Mouse (Mus musculus) lung, postnatal 10 days (tissue): ENCODE measurements around the gene Itgb4.

Source experiments
- DNase-seq: peaks from one replicate; pipeline ENCODE4 v3.0.0; 2021

The Itgb4 gene

DNA sequence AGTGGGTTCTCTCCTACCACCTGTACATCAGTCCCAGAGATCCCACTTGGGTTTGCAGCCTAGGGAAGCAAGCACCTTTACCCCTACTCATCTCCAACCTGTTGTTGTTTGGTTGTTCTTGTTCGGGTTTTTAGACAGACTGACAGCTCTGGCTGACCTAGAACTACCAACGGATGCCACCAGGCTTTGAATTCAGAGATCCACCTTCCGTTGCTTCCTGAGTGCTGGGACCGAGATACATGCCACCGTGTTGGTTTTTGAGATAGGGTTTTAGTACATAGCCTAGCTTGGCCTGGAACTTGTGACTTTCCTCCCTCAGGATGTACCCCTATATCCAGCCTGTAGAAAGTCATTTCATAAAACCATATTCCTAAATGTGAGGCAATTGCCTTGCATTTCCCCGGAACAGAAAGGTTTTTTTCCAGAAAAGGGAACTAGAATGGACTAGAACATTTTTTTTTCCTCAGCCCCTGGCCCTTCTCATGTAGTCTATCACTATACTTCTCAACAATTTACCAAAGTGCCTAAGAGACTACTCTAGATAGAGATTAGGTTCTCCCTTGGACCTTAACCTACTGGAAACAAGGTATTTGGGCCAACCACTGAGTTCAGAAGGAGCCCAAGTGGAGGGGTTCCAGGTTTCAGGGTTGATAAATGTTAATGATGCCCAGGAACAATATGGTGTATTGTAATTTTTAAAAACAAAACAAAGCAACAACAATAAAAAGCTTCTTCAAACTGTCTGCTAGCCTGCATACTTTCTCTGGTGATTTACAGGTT lies 54.8 kb downstream of the Itgb4 start:
- no peak for DNase-seq

DNA sequence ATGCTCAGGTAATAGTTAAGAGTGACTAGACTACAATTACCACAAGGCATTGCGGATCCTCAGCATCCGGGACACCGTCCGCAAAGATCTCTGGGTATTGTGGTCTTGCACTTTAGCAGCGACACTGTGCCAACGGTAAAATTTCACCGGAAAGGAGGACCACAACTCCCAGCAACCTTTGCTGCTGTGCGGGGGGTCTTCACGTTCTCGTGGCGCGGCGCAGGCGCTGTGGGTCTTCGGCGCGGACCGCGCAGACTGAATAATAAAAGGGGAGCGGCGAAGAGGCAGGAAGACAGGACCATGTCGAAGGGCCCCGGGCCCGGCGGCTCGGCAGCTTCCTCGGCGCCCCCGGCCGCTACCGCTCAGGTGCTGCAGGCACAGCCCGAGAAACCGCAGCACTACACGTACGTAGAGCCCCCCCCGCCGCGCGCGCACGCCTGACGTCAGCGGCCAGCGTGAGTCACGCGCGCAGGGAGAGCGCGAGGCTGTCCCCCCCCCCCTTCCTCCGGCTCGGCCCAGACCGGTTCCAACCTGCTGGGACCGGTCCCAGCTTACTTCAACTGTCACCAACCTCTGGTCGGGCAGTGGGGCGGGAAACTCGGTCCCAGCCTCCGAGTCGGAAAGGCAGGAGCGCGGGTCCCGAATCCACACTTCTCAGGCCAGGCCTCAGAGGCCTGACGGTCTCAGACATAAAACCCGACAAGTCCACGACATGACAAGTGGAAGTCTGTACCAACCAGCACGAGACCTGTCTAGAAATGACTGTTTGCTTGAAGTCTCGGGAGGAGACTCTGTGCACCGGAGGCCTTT lies 55.8 kb downstream of the Itgb4 start, which contains the start of gene Unk:
Unk (plus strand) TSS at position 235 of the 810 bp plus-strand sequence.
- DNase-seq: peak; percentile 99

DNA sequence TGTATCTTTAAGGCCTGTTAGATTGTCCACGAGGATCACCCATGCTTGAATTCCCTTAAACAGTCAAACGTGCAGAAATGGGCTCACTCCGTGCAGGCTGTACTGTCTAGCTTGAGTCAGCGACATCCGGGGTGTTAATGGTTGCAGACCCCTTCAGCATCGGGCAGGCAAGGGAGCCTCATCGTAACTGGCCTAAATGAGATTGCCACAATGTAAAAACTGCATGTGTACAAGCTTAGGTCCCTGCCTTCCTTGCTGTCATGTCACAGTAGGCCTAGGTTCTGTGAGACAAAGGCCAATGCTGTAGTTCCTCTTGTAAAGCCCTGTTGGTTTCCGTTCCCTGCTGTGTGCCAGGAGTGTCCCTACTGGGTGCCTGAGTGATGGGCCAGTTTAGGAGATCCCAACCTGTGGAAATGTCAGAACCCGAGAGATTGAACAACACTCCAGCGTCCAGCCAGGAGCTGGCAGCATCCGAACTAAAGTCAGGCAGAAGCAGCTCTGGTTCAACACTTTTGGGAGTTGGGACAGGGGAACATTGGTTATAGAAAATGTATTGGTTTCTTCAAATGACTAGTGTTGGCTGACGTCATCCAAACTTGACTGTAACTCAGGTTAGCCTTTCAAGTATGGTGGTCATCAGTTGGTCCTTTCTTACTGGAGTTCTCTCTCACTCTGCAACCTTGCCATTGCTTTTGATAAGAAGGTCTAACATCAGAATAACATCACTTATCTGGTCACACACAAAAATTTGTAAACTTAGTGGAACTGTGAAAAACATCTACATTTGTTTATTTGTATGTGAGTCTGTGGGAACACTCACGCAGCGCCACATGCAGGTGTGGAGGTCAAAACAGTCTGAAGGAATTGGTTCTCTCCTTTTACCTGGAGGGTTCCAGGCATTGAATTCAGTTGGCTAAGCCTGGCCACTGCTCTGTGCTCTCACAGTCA lies 56.7 kb downstream of the Itgb4 start:
- peak; percentile 43 for DNase-seq

DNA sequence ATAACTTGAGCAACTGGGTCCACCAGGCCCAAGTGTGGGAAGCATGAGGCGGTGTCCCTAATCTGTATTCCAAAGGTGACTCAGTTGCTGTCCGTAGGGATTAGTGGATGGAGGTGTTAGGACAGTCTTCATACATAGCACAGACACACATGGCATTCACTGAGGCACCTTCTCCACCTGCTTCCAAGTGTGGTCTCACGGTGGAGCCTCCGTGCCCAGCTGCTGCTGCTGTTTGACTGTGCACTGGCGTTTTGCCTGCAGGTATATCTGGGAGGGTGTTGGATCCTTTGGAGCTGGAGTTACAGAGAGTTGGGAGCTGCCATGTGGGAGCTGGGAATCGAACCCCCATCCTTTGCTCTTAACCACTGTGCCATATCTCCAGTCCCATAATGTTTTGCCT lies 60.1 kb downstream of the Itgb4 start:
- no peak for DNase-seq

DNA sequence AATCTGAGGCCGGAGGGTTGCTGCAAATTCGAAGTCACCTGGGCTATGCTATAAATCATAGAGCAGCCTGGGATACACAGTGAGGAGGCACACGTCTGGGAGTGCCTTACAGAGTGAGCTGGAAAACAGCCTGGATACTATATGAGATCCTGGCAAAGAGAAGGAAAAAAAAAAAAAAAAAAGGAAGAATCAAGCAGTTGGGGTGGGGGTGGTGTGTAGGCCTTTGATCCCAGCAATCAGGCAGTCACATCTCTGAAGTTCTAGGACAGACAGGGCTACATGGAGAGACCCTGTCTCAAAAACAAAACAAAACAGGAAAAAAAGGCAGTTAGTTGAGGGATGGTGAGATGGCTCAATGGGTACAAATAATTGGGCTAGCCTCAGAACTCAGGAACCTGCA lies 62.2 kb downstream of the Itgb4 start:
- no peak for DNase-seq

DNA sequence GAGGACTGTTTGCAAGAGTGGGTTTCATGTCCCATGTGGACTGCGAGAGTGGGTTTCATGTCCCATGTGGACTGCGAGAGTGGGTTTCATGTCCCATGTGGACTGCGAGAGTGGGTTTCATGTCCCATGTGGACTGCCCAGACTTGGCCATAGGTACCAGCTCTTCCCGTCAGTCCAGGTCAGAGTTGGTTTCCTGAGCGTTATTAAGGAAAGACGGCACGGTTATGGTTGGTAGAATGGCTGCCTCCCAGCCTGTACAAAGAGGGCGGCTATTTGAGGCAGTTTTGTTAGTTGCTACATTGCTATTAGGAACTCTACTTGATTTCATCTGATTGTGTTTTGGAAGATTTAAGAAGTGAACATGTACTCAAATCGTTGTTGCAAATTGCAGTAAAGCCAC lies 63.3 kb downstream of the Itgb4 start:
- DNase-seq: no peak

DNA sequence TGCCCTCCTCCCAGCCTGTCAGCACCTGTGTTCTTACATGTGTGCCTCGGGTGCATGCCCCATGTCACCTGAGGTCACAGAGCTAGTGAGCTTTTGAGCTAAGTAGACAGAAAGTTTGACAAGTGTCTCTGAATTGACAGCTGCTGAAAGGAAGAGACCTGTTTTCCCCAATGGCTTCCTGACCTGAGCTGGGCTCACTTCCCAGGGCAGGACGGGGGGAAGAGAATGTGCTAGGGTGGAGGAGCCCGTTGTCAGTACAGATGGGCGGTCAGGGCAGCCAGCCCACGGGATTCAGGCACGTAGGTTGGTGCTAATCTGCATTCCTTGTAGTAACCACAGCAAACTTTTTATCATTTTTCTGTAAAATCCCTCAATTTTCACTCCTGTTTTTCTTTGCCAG lies 66.1 kb downstream of the Itgb4 start:
- DNase-seq: no peak

DNA sequence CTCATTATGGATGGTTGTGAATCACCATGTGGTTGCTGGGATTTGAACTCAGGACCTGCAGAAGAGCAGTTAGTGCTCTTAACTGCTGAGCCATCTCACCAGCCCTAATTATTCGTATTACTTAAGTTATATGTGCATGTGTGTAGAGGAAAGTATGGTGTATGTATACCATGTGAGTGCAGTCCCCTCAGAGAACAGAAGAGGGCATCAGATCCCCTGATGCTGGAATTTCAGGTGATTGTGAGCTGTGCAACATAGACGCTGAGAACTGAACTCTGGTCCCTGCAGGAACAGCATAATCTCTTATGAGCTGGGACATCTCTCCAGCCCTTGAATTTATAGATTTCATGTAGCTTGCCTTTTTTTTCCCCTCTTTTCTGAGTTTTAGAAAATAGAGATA lies 67.3 kb downstream of the Itgb4 start:
- DNase-seq: no peak

DNA sequence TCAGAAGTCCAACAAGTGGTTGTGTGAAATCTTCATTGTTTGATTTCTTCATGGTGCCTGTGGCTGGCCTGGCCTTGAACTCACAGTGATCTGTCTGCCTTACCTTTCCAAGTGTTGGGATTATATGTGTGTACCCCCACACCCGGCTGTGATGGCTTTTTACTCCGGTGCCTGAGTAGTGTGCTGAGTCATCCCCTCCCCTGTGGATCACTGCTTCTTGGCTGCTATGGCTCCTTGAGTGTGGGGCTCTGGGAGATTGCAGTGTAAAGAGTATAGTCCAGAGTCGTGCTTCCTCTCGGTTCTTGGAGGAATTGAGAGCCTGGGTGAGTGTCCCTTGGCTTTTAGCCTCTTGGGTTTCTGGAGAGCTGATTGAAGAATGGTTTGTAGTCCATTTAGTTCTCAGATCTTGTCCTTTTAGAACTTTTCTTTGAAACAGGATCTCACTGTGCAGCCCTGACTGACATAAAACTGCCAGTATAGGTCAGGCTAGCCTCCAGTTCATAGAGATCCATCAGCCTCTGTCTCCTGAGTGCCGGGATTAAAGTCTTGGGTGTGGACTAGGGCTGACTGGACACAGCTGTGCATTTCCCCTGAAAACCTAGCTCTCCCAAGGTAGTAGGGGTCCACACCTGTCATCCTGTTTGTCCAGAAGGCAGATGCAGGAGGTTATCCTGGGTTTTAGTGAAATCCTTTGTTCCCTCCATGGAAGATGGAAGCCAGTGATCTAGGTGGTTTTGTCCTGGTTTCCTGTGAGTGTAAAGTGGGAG lies 68.0 kb downstream of the Itgb4 start:
- no peak for DNase-seq

DNA sequence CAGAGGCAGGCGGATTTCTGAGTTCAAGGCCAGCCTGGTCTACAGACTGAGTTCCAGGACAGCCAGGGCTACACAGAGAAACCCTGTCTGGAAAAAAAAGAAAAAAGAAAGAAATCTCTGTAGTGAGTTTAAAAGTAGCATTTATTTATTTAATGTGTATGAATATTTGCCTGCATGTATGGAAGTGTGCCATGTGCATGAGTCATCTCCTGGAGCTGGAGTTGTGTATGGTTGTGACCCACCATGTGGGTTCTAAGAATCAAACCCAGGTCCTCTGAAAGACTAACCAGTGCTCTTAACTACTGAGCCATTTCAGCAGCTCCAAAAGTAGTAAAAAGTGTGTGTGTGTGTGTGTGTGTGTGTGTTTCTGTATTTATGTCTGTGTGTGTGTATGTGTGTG lies 68.8 kb downstream of the Itgb4 start:
- no peak for DNase-seq

DNA sequence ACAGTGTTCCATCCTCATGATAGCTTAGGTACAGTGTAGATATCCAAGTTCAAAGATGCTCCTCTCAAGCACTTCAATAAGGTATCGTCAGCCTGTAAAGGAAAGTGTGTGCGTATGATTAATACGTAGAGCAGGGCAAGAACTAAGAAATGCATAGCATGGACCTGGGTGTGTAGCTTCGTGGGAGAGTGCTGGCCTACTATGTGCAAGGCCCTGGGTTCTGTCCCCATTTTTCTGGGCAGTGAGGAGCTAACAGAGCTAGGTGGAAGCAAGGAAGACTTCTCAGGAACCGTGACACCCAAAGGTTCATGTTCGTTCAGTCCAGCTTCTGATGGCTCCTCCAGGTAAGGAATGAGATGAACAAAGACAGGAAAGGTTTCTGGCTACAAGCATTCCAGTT lies 70.7 kb downstream of the Itgb4 start:
- DNase-seq: no peak

DNA sequence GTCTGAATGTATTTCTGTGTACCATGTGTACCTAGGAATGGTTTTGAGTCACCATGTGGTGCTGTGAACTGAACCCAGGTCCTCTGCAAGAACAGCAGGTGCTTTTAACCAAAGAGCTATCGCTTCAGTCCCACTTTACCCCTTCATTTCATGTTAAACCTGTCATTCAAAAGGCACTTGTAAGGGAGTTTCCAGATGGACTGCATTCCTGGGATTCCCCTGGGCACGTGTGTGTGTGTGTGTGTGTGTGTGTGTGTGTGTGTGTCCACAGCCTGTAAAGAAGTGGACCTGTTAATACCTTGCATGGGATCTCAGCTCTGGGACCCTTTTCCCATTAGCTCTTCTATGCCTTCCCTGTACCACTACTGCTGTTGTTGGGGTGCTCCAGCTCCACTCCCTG lies 75.1 kb downstream of the Itgb4 start:
- DNase-seq: no peak

DNA sequence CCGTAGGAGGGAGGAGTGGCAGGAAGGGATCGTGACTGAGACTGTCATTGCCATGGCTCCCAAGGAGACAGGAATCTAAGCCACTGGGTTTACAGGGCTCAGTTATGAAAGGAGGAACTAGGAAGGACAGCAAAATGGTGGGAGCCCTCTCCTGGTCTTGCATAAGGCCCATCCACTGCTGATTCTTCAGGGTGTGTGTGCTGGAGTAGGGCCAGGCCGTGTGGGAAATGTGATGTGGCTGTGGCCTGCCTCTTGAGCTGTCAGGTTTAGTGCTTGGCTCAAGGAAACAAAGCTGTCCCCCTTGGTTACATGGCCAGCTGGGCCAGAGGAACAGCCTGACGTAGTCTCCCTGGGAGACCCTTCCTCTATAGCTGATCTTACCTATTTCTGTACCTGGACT lies 75.7 kb downstream of the Itgb4 start:
- DNase-seq: peak; percentile 54

DNA sequence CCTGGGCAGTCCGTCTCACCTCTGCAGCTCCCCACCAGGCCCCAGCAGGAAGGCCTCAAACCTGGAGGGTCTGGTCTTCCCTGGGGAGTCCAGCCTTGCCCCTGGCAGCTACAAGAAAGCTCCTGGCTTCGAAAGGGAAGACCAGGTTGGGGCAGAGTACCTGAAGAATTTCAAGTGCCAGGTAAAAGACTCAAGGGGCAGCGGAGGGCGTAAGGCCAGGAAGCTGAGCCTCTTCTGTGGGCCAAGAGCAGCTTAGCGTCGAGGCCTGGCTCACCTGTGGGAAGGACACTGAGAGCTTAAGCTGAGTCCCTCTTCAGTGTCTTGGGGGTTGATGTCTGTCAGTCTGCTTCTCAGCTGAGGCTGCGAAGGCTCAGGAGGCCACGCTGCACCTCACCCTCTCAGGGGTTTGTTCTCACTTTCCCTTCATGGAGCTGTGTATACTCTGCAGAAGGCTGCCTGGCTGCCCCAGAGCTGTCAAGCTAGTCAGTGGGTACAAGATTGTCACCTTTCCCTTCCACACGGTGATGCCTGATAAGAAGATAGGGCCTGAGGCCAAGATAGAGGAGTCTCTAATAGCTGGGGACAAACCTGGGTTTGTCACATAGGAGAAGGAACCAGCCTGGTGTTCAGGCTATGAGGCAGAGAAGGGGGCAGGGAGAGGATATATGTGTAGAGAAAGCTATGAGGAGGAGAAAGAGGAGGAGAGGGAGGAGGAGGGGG lies 79.2 kb downstream of the Itgb4 start:
- DNase-seq: peak; percentile 68

DNA sequence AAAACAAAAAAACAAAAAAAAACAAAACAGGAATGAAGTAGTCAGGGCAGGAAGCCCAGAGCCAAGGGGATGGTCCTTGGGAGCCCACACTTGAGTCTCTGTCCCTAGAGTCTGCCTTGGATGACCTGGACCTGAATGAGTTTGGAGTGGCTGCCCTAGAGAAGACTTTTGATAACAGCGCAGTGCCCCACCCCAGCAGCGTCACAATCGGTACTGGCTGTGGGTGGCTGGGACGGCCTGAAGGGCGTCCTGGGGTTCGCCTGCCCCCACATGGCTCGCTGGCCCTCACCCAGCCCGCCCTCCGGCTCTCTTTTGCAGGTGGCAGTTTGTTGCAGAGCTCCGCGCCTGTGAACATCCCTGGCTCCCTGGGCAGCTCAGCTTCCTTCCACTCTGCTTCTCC lies 81.4 kb downstream of the Itgb4 start:
- DNase-seq: no peak

DNA sequence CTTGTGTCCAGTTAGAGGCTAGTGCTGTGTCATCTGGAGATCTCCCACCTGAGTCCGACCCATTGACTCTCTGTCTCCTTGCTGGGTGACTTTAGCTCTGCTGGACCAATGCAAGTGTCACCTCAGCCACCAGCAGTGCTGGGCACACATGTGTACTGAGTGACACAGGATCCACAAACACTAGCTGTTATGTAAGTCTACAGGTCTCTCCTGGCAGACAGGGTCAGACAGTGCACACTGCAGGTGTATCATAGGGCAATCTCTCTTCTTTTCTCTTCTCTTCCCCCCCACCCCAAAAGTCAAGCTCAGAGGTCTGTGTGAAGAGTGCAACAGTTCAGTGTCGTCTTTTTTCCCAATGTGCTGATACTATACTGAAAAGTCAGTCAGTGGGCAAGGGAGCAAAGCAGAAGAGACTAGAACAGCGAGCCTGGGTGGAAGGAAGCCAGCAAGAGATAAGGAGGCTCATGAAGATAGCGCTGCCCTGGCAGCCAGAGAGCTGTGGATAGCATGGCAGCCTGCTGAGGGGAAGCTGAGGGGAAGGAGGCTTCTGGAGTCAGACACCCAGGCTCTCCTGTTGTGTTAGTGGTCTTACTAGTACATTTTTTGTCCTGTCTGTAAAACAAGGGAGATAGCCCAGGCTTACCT lies 82.8 kb downstream of the Itgb4 start:
- DNase-seq: no peak
